Mouse (Mus musculus) large intestine, adult 2 months (tissue): Measurements from ENCODE around the gene Ankrd61. TPM values are rescaled to one million over a fixed set of nuclear protein-coding genes. Genes with fewer than 3 reads are reported as not detected.

Experiments
- DNase-seq: peaks from one replicate; pipeline ENCODE4 v3.0.0-alpha.2; 2012; ENCODE audit warnings: low read depth, low spot score
- WGBS: fragments of 180-500 bp; shearing (Covaris S2); methylation state at CpG from one replicate; pipeline ENCODE4 v1.1.7; 2018; 5-methylcytosine and 5-hydroxymethylcytosine counted together
- polyA plus RNA-seq: library from polyadenylated mRNA; depleted of rRNA; stranded (reverse); fragments of >200 nt; gene quantifications from 2 replicates; pipeline ENCODE4 v1.2.3, GENCODE M21; 2012; rRNA removed

Ankrd61 gene
- polyA plus RNA-seq, 1 experiment: 0.10 TPM

DNA sequence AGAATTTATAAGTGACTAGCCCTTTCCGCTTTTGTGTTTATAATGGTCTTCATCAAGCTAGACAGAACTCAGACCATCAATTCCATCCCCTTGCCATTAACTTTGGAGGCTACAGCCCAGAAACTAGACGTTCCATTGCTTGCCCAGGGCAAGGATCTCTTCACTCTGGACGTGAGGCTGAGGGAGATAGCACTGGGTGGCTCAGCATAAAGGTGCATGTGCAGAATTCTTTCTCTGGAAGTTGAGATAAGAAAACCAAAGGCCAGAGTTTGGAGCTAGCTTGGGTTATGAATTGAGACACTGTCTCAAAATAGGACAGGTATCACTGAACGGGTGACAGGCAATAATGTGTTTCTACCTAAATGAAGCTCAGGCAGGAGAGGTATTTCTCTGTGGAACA, 6.3 kb upstream of the Ankrd61 start:
- WGBS: 85% methylated on average over 4 of the region's 4 CpGs
- DNase-seq: no peak

DNA sequence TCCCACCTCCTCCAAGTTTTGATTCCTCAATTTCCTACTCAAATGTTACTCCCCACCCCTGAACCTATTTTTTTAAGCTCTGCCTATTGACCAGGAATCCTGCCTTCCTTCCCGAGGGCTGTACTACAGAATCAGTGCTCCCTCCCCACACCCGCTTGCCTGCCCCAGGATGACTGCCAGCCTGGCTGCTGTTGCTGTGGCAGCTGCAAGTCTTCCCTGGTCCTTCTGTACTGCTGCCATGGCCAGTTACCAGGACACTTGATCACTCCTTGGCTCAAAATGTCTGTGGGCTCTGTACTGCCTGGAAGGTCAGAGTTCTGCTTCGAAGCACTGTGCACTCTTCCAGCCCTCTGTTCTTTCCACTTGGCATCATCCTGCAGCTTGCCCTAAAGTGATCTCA, 4.6 kb upstream of the Ankrd61 start:
- no peak for DNase-seq

DNA sequence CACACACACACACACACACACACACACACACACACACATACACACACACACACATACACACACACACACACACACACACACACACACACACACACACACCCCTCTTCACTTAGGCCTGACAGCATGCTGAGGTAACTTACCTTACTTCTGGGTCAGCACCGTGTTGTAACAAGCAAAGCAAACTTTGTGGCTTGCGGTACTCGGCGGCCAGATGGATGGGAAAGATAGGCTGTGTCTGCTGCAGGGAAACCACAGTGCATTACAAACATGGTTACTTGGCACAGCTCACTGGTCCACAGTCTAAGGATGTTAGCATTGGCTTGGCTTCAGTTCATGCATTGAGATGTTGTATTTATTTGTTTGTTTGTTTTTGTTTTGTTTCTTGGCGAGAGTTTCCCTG, 4.1 kb downstream of the Ankrd61 start:
- DNase-seq: no peak
- 62% methylated on average over 5 of the region's 5 CpGs for WGBS

More for the DNA sequence above, 4.6 kb upstream of the Ankrd61 start:
- WGBS: 71% methylated on average over 3 of the region's 3 CpGs

DNA sequence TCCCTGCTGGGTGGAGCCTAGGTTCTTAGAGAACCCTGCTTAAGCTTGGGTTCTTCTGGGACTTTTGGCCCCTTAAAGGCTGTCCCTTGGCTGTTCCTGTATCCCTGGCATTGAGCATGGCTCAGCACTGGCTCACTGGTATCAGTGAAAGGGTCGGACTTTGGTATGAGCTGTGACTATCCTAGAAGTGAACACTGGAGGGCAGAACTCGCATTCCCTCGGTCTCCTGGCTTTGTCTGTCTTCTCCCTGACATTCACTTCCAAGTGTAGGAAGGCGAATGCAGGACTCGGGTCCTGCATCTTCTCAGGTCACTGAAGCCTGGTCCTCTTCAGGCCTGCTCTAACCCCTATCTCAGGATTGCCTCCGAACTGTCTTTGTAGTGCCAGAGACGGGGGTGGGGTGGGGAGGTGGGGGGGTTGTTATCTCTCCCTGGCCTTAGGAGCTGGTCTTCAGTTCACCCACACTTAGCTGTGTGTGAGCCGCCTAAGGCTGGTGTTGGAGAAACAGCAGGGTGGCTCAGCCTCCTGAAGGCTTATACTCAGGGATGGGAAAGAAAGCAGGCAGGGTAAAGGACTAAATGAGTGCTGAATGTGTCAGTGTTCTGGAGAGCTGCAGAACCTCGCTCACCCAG, 5.1 kb downstream of the Ankrd61 start:
- no peak for DNase-seq
- WGBS: 89% methylated on average over 9 of the region's 9 CpGs

DNA sequence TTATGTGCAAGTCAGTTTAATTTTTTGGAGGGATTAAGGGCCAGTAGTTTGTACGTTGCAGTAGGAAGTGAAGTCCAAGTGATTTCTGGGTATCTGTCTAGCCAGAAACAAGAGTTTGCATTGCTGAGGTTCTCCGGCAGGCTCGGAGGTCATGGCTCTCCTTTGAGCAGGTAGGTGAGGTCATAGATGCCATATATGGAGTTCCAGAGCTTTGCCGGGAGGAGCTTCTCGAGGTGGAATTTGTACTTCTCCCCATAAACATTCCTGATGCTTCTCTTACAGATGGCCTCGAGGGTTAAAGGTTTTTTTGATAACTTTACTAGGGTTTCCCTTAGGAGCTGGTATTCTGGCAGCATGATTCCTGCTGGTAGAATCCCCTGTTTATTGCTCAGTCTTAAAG, 6.7 kb downstream of the Ankrd61 start:
- DNase-seq: peak; percentile 54
- 21% methylated on average over 6 of the region's 6 CpGs for WGBS

DNA sequence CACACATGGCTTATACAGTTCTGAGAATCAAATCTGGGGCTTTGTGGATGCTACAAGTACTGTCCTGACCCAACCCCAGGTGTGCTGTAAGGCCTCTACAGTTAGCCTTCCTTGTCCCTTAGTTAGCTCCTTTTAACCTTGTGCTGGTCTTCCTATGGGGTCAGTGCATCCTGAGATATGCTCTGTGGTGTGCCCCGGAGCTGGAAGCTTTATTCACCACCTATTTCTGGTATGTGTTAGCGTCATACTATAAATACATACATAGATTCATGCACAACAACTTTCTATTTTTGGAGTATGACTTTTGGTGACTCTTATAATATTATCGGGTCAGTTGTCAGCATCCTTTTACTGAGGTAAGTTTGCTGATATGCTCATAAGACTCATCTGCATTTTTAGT, 12.2 kb downstream of the Ankrd61 start:
- whole genome bisulfite sequencing: 95% methylated on average over 3 of the region's 3 CpGs
- DNase-seq: no peak

DNA sequence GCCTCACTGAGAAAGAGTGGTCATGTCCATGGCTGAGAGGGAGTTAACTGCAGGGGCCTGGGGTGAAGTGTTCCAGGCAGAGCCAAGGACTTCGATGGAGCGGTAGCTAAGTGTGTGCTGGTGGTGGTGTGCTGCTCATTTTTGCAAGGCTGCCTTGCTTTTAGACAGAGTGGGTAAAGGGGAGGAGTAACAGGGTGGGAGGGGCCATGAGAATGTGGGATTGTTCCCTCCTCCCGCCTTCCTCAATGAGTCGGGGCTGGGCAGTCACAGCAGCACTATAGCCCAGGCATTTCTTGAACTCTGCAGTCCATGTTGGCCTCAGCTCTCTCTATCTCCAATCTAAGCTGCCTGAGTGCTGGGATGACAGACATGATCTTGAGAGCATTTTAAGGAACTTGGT, 22.9 kb downstream of the Ankrd61 start:
- no peak for DNase-seq
- WGBS: 57% methylated on average over 4 of the region's 4 CpGs

DNA sequence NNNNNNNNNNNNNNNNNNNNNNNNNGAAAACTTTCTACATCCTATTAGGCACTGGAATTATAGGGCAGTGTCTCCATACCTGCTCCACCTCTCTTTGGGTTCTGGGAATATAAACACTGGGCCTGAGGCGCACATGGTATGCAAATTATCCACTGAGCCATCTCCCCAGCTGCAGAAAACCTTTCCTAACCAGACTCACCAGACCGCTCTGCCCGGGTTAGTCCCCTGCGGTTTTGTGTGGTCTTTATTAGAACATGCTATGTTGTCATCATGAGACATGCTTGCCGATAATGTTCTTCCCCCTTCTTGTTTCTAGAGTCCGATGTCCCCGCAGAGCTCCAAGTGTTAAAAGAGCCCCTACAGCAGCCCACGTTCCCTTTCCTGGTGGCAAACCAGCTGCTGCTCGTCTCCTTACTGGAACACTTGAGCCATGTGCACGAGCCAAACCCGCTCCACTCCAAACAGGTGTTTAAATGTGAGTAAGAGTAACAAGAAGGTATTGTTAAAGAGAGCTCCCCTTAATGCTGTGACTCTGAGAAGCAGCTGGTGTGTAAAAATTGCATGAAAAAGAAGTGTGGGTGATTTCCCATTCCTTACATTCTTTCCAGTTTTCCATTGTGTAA, 25.8 kb downstream of the Ankrd61 start:
- 77% methylated on average over 11 of the region's 11 CpGs for WGBS
- no peak for DNase-seq

Other genes with a start within 250 kb of the Ankrd61 start
- gene Usp42, start 165.4 kb downstream of the Ankrd61 start, polyA plus RNA-seq: 3.3 and 5.1 TPM in 2 replicates
- 18.7 and 19.8 TPM in 2 replicates for gene Eif2ak1, start 79.9 kb downstream of the Ankrd61 start, polyA plus RNA-seq
- 66.4 and 69.0 TPM in 2 replicates for gene Aimp2, start 12.2 kb upstream of the Ankrd61 start, polyA plus RNA-seq
- gene Pms2, start 12.3 kb upstream of the Ankrd61 start, polyA plus RNA-seq: 2.5 and 3.2 TPM in 2 replicates
- not detected in 2 replicates for gene Gm42421, start 30.5 kb upstream of the Ankrd61 start, polyA plus RNA-seq
- gene Rsph10b, start 35.4 kb upstream of the Ankrd61 start, polyA plus RNA-seq: 0.07 and 0.21 TPM in 2 replicates
- 17.6 and 20.1 TPM in 2 replicates for gene Ccz1, start 117.2 kb upstream of the Ankrd61 start, polyA plus RNA-seq
- 23.7 and 30.5 TPM in 2 replicates for gene Ocm, start 129.0 kb upstream of the Ankrd61 start, polyA plus RNA-seq
- 21.9 and 31.0 TPM in 2 replicates for gene Lmtk2, start 202.8 kb upstream of the Ankrd61 start, polyA plus RNA-seq